Mouse (Mus musculus) olfactory bulb, adult 2 months (tissue): ENCODE results near the gene Cenpa.

Source experiments
- CTCF ChIP-seq: fragments of 200-500 bp; IDR thresholded peaks from 2 replicates; pipeline ENCODE4 v1.5.1; 2012; ENCODE audit warnings: low read depth, mild to moderate bottlenecking, low read length, moderate library complexity; ENCODE audit not compliant: insufficient read depth
- POLR2A ChIP-seq: fragments of 200-500 bp; IDR thresholded peaks from 2 replicates; pipeline ENCODE4 v1.6.1; 2012; ENCODE audit warnings: mild to moderate bottlenecking, low read depth, low read length, moderate library complexity; ENCODE audit not compliant: insufficient read depth

DNA sequence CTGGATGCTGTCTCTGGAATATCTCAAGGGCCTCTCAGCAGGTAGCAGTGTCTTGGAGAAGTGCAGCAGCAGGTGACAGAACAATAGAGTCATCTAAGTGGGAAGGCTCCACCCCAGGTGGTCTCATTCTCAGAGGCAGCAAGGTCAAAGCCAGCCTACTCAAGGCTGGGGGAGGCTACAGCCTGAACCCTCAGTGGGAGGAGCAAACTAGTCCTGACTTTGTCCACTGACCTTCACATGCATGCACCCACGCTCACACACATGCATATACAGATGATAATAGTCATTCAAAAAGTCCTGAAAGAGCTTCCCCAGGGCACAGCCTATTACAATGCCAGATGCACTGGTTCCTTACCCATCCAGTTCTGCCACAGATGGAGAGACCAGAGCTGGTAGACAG, 6.3 kb upstream of the Cenpa start:
- TF ChIP-seq CTCF: no peak
- no peak for TF ChIP-seq POLR2A
